Mouse (Mus musculus) intestine, embryonic 16.5 days (tissue): ENCODE measurements around the gene Ift88. TPM values are rescaled to one million over a fixed set of nuclear protein-coding genes. Genes with fewer than 3 reads are reported as not detected.

Source experiments
- ATAC-seq: fragments of 200-750 bp; cut with Nextera tagmentation; 2 replicates; pipeline ENCODE4 v1.8.0; 2017; ENCODE audit warnings: moderate TSS enrichment, moderate library complexity
- H3K27ac ChIP-seq: fragments of 300-500 bp; sonication (generic); 2 replicates; pipeline ENCODE4 v1.5.1; 2014; ENCODE audit warnings: mild to moderate bottlenecking, low read length
- H3K27me3 ChIP-seq: fragments of 300-500 bp; sonication (generic); replicated peaks from 2 replicates; pipeline ENCODE4 v1.6.1; 2014; ENCODE audit warnings: low read length, control low read depth, mixed read lengths; ENCODE audit not compliant: control insufficient read depth, insufficient read depth
- H3K36me3 ChIP-seq: fragments of 300-500 bp; sonication (generic); 2 replicates; pipeline ENCODE4 v1.6.1; 2014; ENCODE audit warnings: low read length, control low read depth; ENCODE audit not compliant: control insufficient read depth, insufficient read depth
- H3K4me1 ChIP-seq: fragments of 300-500 bp; sonication (generic); 2 replicates; pipeline ENCODE4 v1.6.1; 2014; ENCODE audit warnings: low read length, control low read depth, mixed read lengths; ENCODE audit not compliant: control insufficient read depth, insufficient read depth
- H3K4me2 ChIP-seq: fragments of 300-500 bp; sonication (generic); 2 replicates; pipeline ENCODE4 v1.6.1; 2014; ENCODE audit warnings: low read depth, low read length, control low read depth
- H3K4me3 ChIP-seq: fragments of 300-500 bp; sonication (generic); 2 replicates; pipeline ENCODE4 v1.5.1; 2014; ENCODE audit warnings: mild to moderate bottlenecking, low read length
- H3K9ac ChIP-seq: fragments of 300-500 bp; sonication (generic); 2 replicates; pipeline ENCODE4 v1.6.1; 2014; ENCODE audit warnings: low read depth, low read length
- H3K9me3 ChIP-seq: fragments of 300-500 bp; sonication (generic); 2 replicates; pipeline ENCODE4 v1.6.1; 2016; ENCODE audit warnings: low read length, control low read depth; ENCODE audit not compliant: control insufficient read depth
- WGBS: fragments of 180-500 bp; shearing (Covaris S2); extraction: QIAGEN DNeasy Blood & Tissue Kit; methylation state at CpG from one replicate; pipeline ENCODE4 v1.1.7; 2014; 5-methylcytosine and 5-hydroxymethylcytosine counted together
- polyA plus RNA-seq: library from polyadenylated mRNA; unstranded; fragments of >200 nt; fragmentation: Nextera tagmentation; extraction: Ambion mirVana; gene quantifications from 2 replicates; pipeline ENCODE4 v1.2.1, GENCODE M21; 2015

The Ift88 gene
- polyA plus RNA-seq, 1 experiment from 2014 or later = 7.2 TPM

DNA sequence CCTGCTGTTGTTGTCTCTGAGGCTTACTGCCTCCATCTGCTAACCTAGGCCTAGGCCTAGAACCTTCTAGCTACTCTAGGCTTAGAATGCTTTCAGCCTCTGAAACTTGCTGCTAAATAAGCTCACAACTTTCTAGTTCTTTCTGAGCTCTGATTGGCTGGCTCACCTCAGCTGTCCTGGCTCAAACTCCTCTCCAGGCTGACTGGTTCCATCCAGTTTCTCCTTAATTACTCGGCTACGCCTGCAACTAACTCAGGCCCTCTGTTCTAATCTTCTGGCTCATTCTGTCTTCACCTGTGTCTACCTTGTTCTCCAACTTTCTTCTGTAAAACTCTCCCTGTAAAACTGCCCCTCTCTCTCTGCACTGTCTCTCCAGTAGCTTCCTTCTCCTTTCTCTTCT is 28.4 kb upstream of the Ift88 start:
- peaks cover 5% of the 10 kb centered on the region; the same call in 1 of the 2 replicates for H3K4me1 ChIP-seq
- 69% methylated on average over 2 of the region's 2 CpGs for WGBS
- H3K27ac ChIP-seq = peak overlapping the region; percentile 10; the same call in 1 of the 2 replicates

DNA sequence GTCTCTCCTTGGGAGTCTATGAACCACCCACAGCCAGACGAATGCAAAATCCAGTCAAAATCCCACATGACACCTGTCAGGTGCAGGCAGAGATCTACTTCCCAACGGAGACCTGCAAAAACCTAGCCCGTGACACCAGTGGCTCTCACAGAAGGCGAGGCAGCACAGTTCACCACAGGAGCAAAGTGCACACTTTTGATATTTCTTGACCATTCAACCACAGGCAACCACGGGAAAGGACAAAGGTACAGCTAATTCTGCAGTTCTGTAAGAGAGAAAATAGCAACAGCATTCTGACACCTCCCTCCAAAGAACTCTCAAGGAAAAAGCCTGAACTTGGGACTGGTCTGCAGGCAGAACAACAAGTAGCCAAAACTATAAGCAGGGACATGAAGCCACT is 26.6 kb upstream of the Ift88 start:
- Histone ChIP-seq H3K4me3 (peak overlapping the region; percentile 73), H3K4me2 (peak overlapping the region; percentile 92), H3K27ac (peak overlapping the region; percentile 82), H3K9ac (peak overlapping the region; percentile 89), H3K9me3 (no peaks in the 10 kb centered on the region), H3K4me1 (no peaks in the 10 kb centered on the region; the same call in 1 of the 2 replicates), H3K27me3 (no peaks in the 10 kb centered on the region), H3K36me3 (no peaks in the 10 kb centered on the region)
- 67% methylated on average over 5 of the region's 5 CpGs for WGBS
- ATAC-seq = no peak

More for the DNA sequence above, 28.4 kb upstream of the Ift88 start:
- H3K27me3 ChIP-seq = no peaks in the 10 kb centered on the region
- no peak overlapping the region for H3K4me2 ChIP-seq
- H3K9ac ChIP-seq = no peak overlapping the region
- H3K9me3 ChIP-seq = no peaks in the 10 kb centered on the region
- no peak for ATAC-seq
- H3K36me3 ChIP-seq = no peaks in the 10 kb centered on the region
- H3K4me3 ChIP-seq = no peak overlapping the region

DNA sequence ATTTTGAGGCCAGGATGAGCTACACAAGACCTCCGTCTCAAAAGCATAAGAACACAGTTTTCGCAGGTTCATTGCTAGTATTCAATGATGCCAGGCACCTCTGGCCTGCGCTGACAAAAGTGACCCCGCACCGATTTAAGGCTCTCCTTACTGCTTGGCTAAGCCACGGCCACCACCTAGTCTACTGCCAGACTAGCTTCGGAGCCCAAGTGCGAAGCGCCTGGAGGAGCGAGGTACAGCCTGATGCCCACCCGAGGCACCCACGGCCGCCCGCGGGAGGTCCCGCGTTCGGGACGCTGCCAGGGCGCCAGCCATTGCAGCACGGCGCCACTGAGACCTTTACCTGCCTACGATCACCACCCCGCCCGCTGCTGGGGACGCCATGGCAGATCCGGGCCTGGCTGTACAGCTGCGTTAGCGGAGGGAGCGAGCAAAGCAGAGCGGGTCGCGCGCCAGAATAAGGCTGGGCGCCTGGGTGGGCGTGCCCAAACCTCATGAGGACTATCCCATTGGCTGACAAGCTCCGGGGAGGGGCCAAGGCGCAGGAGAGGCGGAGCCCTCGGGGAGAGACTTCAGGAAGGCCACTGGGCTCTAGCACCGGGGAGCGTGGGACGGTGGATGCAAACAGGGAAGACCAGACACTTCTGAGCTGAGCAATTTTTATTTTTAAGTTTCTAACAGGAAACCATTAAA is 25.7 kb upstream of the Ift88 start, which contains the start of gene Cryl1:
TSS of gene Cryl1 (minus strand) at position 465 of the 693 bp plus-strand sequence.
- H3K4me2 ChIP-seq = peak within 1 kb of the TSS; percentile 92
- 3% methylated on average over 43 of the region's 43 CpGs for WGBS
- no peaks in the 10 kb centered on the region for H3K36me3 ChIP-seq
- ATAC-seq = peak; percentile 98
- H3K4me3 ChIP-seq = peak within 1 kb of the TSS; percentile 73
- peak within 1 kb of the TSS; percentile 89 for H3K9ac ChIP-seq
- peak within 1 kb of the TSS; percentile 85 for H3K27ac ChIP-seq
- H3K27me3 ChIP-seq = no peaks in the 10 kb centered on the region
- no peaks in the 10 kb centered on the region; the same call in 1 of the 2 replicates for H3K4me1 ChIP-seq
- no peaks in the 10 kb centered on the region for H3K9me3 ChIP-seq

DNA sequence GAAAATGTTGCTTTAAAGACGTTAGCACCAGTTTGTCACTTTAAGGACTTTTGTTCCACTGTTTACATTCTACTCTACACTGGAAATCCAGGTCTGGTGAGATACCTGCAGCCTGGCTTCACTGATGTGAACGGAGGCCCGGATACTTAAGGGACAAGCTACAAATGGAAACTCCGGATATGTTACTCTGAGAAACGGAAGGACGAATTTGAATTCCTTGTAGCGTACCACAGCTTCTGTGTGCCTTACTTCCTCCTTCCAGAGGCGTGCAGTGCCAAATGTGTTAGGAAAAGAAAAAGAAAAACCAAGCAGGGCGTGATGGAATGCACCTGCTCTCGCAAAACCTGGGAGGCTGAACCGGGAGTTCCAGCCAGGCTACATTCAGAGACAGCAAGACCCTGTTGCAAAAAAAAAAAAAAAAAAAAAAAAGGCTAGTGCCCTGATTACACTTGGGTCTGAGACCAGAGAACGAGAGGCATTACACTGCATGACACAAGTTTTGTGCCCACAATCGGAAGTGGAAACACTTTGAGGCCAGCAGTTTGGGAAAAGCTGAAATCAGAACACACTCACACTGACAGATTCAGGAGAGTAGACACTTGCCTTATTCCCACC is 24.9 kb upstream of the Ift88 start:
- 6% methylated on average over 13 of the region's 13 CpGs for WGBS
- no peaks in the 10 kb centered on the region; the same call in 1 of the 2 replicates for H3K4me1 ChIP-seq
- ATAC-seq = peak; percentile 67
- no peaks in the 10 kb centered on the region for H3K36me3 ChIP-seq
- H3K9me3 ChIP-seq = no peaks in the 10 kb centered on the region
- peak overlapping the region; percentile 92 for H3K4me2 ChIP-seq
- no peaks in the 10 kb centered on the region for H3K27me3 ChIP-seq
- H3K27ac ChIP-seq = peak overlapping the region; percentile 85
- peak overlapping the region; percentile 73 for H3K4me3 ChIP-seq
- peak overlapping the region; percentile 57 for H3K9ac ChIP-seq

DNA sequence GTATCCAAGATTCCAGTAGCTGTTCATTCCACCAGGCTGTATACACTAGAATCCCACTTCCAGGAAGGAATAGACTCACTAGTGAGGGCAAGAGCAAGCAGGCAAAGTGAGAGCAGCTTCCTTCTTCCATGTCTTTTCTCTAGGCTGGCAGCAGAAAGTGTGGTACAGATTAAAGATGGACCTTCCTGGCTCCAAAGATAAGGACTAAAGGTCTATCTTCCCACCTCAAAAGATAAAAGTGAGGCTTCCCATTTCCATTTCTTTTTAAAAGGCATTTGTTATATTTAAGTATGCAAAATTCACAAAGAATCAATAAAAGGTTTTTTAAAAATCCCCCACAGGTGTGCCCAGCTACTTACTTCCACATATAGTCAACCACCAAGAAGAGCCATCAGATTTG is 21.0 kb upstream of the Ift88 start:
- no peak overlapping the region for H3K4me3 ChIP-seq
- no peak for ATAC-seq
- H3K27me3 ChIP-seq = no peaks in the 10 kb centered on the region
- no peaks in the 10 kb centered on the region for H3K36me3 ChIP-seq
- H3K9me3 ChIP-seq = no peaks in the 10 kb centered on the region
- no peak overlapping the region for H3K4me2 ChIP-seq
- H3K27ac ChIP-seq = no peak overlapping the region
- no peak overlapping the region for H3K9ac ChIP-seq
- peaks cover 3% of the 10 kb centered on the region for H3K4me1 ChIP-seq

DNA sequence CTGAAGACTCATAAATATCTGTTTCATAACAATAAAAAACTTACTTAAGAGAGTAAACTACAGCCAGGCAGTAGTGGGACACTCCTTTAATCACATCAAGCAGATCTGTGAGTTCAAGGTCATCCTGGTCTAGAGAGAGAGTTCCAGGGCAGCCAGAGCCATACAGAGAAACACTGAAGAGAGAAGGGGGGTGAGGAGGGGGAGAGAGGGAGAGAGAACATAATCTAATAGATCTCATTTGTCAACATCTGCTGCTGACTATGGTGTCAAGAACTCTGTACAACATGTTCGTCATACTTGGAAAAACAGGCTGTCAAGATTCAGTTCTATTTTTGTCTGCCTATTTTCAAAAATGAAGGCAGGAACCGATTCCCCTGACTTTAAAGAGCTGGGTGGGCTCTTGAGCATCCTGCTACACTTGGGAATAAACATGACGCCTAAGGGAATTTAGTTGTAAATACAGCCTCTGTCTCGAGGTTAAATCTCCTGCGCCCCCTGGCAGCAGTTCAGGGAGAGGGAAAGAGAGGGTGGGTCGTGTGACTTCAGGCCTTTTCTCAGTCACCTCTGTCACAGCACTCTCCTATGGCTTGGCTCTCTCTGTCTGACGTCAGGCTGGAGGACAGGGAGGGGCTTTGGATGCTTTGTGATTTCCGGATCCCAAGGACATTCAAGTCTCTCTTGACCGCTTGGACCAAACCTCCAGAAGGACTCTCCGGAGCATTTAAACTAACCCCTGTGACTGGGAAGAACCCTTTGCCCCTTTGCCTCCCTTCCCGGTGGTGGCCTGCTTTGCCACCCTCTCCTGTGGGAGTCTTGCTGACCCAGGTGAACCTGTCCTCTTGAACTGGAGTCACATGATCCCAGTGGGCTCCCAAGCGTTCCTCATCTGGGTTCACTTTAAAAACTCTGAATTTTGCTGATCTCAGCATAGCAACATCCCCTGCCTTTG is 16.5 kb upstream of the Ift88 start:
- Histone ChIP-seq H3K4me2 (peak overlapping the region; percentile 33; the same call in 1 of the 2 replicates), H3K4me1 (peaks cover 8% of the 10 kb centered on the region), H3K27me3 (no peaks in the 10 kb centered on the region), H3K4me3 (no peak overlapping the region), H3K27ac (no peak overlapping the region), H3K9me3 (no peaks in the 10 kb centered on the region), H3K36me3 (no peaks in the 10 kb centered on the region), H3K9ac (peak overlapping the region; percentile 29; the same call in 1 of the 2 replicates)
- 8% methylated on average over 12 of the region's 12 CpGs for WGBS
- ATAC-seq = peak; percentile 88

DNA sequence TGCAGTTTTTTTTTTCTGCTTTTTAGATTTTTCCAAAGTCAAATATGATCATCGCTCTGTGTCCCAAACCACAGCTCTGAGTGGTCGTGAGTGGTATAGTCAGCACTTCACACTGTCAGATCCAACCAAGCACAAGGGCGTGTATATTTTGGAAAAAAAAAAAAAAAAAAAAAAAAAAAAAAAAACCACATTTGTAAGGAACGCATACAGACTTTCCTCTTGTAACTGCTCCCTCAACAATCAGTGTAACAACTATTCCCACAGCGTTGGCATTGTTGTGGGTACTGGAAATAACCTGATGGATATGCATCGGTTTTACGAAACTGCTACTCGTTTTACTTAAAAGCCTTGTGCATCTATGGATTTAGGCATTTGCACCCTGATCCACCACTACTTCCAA is 15.8 kb upstream of the Ift88 start:
- peaks cover 8% of the 10 kb centered on the region for H3K4me1 ChIP-seq
- 80% methylated on average over 8 of the region's 8 CpGs for WGBS
- ATAC-seq = no peak

DNA sequence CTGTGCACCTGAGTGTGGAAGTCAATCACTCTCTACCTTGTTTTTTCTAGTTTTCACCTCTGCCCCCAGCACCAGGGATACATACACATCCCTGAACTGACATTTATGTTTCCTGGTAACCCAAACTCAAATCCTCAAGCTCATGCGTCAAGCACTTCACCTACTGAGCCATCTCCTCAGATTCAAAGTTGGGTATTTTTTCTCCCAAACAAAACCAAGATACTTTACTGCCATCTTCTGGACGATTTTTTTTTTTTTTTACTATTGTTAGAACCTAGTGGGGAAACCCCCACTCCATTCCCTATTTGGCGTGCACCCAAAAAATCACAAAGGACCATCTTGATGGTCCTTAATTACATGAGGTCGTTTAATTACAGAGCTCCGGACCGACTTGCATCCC is 14.8 kb upstream of the Ift88 start:
- Histone ChIP-seq H3K4me3 (no peak overlapping the region), H3K27me3 (no peaks in the 10 kb centered on the region), H3K27ac (no peak overlapping the region), H3K4me1 (peaks cover 8% of the 10 kb centered on the region), H3K4me2 (no peak overlapping the region), H3K9me3 (no peaks in the 10 kb centered on the region), H3K9ac (no peak overlapping the region), H3K36me3 (no peaks in the 10 kb centered on the region)
- ATAC-seq = no peak
- 16% methylated on average over 6 of the region's 6 CpGs for WGBS

More for the DNA sequence above, 15.8 kb upstream of the Ift88 start:
- Histone ChIP-seq H3K27me3 (no peaks in the 10 kb centered on the region), H3K36me3 (no peaks in the 10 kb centered on the region), H3K4me3 (no peak overlapping the region), H3K4me2 (no peak overlapping the region), H3K9me3 (no peaks in the 10 kb centered on the region), H3K27ac (no peak overlapping the region), H3K9ac (no peak overlapping the region)

DNA sequence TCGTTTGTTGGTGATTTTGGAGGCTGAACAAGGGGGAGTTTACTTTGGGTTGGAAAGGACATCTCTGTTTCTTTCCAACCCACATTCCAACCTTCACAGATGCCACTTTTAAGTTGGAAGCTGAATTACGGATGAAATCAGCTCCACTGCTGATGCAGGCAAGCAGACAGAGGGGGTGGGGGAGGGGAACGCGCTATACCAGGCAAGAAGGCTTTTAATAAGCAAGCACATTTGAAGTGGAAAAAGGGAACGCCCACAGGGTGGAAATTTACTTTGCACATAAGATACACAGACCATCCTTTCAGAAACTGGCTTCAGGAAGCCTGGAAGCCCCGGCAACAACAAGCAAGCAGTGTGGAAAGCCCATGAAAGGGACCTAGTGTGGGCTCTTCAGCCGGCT is 11.7 kb upstream of the Ift88 start:
- H3K27ac ChIP-seq = no peak overlapping the region
- WGBS = 55% methylated on average over 7 of the region's 7 CpGs
- no peaks in the 10 kb centered on the region for H3K36me3 ChIP-seq
- no peaks in the 10 kb centered on the region for H3K9me3 ChIP-seq
- peaks cover 6% of the 10 kb centered on the region for H3K4me1 ChIP-seq
- no peak for ATAC-seq
- no peaks in the 10 kb centered on the region for H3K27me3 ChIP-seq
- no peak overlapping the region for H3K4me3 ChIP-seq
- no peak overlapping the region for H3K9ac ChIP-seq
- H3K4me2 ChIP-seq = no peak overlapping the region
